Mouse (Mus musculus): Measurements from ENCODE around the gene Foxc1.

Gene Foxc1

GRCm38 (mm10) chr13:31805831-31806427 lies 504 bp upstream of the Foxc1 start:
- DNase-seq (ENCODE audit: low spot score) = no peak

- peak; percentile 27 for DNase-seq (ENCODE audit: low spot score)
Measured at GRCm38 (mm10) chr13:31806890-31807735, 680 bp downstream of the Foxc1 start.

- DNase-seq (ENCODE audit: low spot score) = no peak
Measured at GRCm38 (mm10) chr13:31807736-31808115, 1.3 kb downstream of the Foxc1 start.

GRCm38 (mm10) chr13:31808116-31808803 lies 1.8 kb downstream of the Foxc1 start:
- DNase-seq (ENCODE audit: low spot score) = peak; percentile 72

GRCm38 (mm10) chr13:31808804-31809420 lies 2.5 kb downstream of the Foxc1 start:
- no peak for DNase-seq (ENCODE audit: low spot score)

GRCm38 (mm10) chr13:31809701-31810100 lies 3.3 kb downstream of the Foxc1 start:
- no peak for DNase-seq (ENCODE audit: low spot score)

GRCm38 (mm10) chr13:31810375-31810692 lies 3.9 kb downstream of the Foxc1 start:
- DNase-seq (ENCODE audit: low spot score) = no peak

- DNase-seq (ENCODE audit: low spot score) = peak; percentile 43
Measured at GRCm38 (mm10) chr13:31810693-31811541, 4.5 kb downstream of the Foxc1 start.

- DNase-seq (ENCODE audit: low spot score) = no peak
Measured at GRCm38 (mm10) chr13:31811542-31812021, 5.1 kb downstream of the Foxc1 start.

- DNase-seq (ENCODE audit: low spot score) = no peak
Measured at GRCm38 (mm10) chr13:31812701-31813100, 6.3 kb downstream of the Foxc1 start.

- DNase-seq (ENCODE audit: low spot score) = no peak
Measured at GRCm38 (mm10) chr13:31815383-31816003, 9.1 kb downstream of the Foxc1 start.

GRCm38 (mm10) chr13:31818337-31818736 lies 11.9 kb downstream of the Foxc1 start:
- no peak for DNase-seq (ENCODE audit: low spot score)

- DNase-seq (ENCODE audit: low spot score) = peak; percentile 38
Measured at GRCm38 (mm10) chr13:31819664-31820405, 13.4 kb downstream of the Foxc1 start.

- peak; percentile 27 for DNase-seq (ENCODE audit: low spot score)
Measured at GRCm38 (mm10) chr13:31820587-31821017, 14.2 kb downstream of the Foxc1 start.

GRCm38 (mm10) chr13:31821050-31821449 lies 14.6 kb downstream of the Foxc1 start:
- no peak for DNase-seq (ENCODE audit: low spot score)

- DNase-seq (ENCODE audit: low spot score) = no peak
Measured at GRCm38 (mm10) chr13:31823316-31823715, 16.9 kb downstream of the Foxc1 start.

- DNase-seq (ENCODE audit: low spot score) = no peak
Measured at GRCm38 (mm10) chr13:31825180-31825579, 18.7 kb downstream of the Foxc1 start.

GRCm38 (mm10) chr13:31827160-31827559 lies 20.7 kb downstream of the Foxc1 start:
- DNase-seq (ENCODE audit: low spot score) = no peak

GRCm38 (mm10) chr13:31827820-31828332 lies 21.4 kb downstream of the Foxc1 start:
- DNase-seq (ENCODE audit: low spot score) = no peak

GRCm38 (mm10) chr13:31828446-31828845 lies 22.0 kb downstream of the Foxc1 start:
- DNase-seq (ENCODE audit: low spot score) = no peak

Measured in urinary bladder, postnatal 14 days (tissue).